Mouse (Mus musculus): ENCODE measurements at regions not wholly inside any gene's neighbourhood (a gene's known extent, or its start where the extent isn't known, plus 50 kb on each side); places are given as distances from the start of the nearest gene placed in this dataset.

DNA sequence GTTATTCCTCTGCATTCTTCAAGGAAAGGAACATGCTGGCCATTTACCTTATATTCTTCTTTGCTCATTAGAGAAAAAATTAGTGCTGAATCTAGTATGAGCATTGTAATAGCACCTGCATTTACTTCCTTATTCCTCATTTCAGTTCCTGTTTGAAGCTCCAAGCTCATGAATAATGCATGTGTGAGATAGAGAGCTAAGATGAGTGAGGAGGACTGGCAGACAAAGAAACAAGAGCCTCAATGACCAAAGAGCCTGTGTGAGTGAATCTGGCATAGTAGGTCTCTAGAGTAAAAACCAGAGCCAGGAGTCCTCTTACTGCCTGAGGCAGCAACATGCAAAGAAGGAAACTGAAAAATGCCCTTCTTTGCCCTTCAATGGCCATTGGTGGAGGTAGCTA, 365.4 kb upstream of the Adgrl4 start:
- Histone ChIP-seq H3K27me3 (ENCODE audit: control insufficient read depth, insufficient read depth, low read length) (no peaks in the 10 kb centered on the region), H3K9me3 (ENCODE audit: control insufficient read depth, low read length) (no peaks in the 10 kb centered on the region), H3K27ac (ENCODE audit: low read depth, low read length) (no peak overlapping the region), H3K4me2 (ENCODE audit: low read depth) (no peak overlapping the region), H3K36me3 (ENCODE audit: control insufficient read depth, insufficient read depth, low read length) (no peaks in the 10 kb centered on the region), H3K4me1 (ENCODE audit: control insufficient read depth, insufficient read depth, low read length) (no peaks in the 10 kb centered on the region), H3K9ac (ENCODE audit: low read length) (no peak overlapping the region), H3K4me3 (ENCODE audit: low read depth, low read length) (no peak overlapping the region)
- no peak for DNase-seq (ENCODE audit: low spot score)
- ATAC-seq (ENCODE audit: insufficient read depth, low FRiP score, low TSS enrichment) = no peak

DNA sequence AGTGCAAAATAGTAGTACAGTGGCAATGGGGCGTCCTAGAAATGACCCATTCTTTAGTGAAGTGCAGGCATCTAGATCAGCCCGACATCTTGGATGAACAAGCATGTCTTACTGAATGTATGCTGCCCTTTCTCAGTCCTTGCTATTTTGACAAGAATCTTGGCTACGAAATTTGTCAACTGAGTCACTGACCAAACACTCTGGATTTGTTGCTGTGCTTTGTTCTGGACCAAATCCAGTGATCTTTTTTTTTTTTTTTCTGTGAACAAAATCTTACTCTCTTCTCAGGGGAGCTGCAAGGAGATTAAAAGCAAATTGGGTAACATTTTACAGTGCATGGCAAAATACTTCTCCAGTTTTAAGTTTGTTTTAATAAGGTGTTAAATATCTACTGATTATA, 320.9 kb upstream of the Adgrl4 start:
- H3K4me2 ChIP-seq (ENCODE audit: low read depth) = no peak overlapping the region
- no peaks in the 10 kb centered on the region for H3K27me3 ChIP-seq (ENCODE audit: control insufficient read depth, insufficient read depth, low read length)
- no peak overlapping the region for H3K27ac ChIP-seq (ENCODE audit: low read depth, low read length)
- ATAC-seq (ENCODE audit: insufficient read depth, low FRiP score, low TSS enrichment) (no peak), DNase-seq (ENCODE audit: low spot score) (no peak)
- WGBS = 84% methylated on average over 3 of the region's 3 CpGs
- H3K4me3 ChIP-seq (ENCODE audit: low read depth, low read length) = no peak overlapping the region
- H3K9me3 ChIP-seq (ENCODE audit: control insufficient read depth, low read length) = no peaks in the 10 kb centered on the region
- H3K4me1 ChIP-seq (ENCODE audit: control insufficient read depth, insufficient read depth, low read length) = no peaks in the 10 kb centered on the region
- no peaks in the 10 kb centered on the region for H3K36me3 ChIP-seq (ENCODE audit: control insufficient read depth, insufficient read depth, low read length)
- no peak overlapping the region for H3K9ac ChIP-seq (ENCODE audit: low read length)

DNA sequence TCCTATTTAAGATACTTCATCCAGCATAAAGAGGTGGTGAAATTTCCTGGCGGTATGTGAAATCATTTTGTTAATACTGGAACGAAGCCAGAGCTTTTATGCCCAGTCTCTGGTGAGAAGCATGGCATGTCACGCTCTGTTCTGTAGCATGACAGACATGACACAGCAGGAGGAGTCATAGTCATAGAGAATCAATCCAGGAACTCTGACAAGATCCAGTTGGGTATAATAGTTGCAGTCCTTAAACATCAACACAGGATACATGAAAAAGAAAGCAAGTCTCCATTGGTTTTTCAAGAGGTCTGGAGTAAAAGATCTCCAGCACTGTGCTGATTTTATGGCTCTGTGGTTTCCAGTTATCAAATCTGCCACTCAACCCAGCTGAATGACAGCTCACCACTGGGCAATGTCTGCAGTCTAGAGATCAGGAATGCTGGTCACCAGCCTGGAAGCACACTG, 320.1 kb upstream of the Adgrl4 start:
- H3K9me3 ChIP-seq (ENCODE audit: control insufficient read depth, low read length) = no peaks in the 10 kb centered on the region
- no peak overlapping the region for H3K27ac ChIP-seq (ENCODE audit: low read depth, low read length)
- no peak for DNase-seq (ENCODE audit: low spot score)
- no peaks in the 10 kb centered on the region for H3K27me3 ChIP-seq (ENCODE audit: control insufficient read depth, insufficient read depth, low read length)
- no peak overlapping the region for H3K9ac ChIP-seq (ENCODE audit: low read length)
- 88% methylated on average over 3 of the region's 3 CpGs for WGBS
- no peaks in the 10 kb centered on the region for H3K4me1 ChIP-seq (ENCODE audit: control insufficient read depth, insufficient read depth, low read length)
- no peak overlapping the region for H3K4me2 ChIP-seq (ENCODE audit: low read depth)
- no peaks in the 10 kb centered on the region for H3K36me3 ChIP-seq (ENCODE audit: control insufficient read depth, insufficient read depth, low read length)
- no peak for ATAC-seq (ENCODE audit: insufficient read depth, low FRiP score, low TSS enrichment)
- no peak overlapping the region for H3K4me3 ChIP-seq (ENCODE audit: low read depth, low read length)

DNA sequence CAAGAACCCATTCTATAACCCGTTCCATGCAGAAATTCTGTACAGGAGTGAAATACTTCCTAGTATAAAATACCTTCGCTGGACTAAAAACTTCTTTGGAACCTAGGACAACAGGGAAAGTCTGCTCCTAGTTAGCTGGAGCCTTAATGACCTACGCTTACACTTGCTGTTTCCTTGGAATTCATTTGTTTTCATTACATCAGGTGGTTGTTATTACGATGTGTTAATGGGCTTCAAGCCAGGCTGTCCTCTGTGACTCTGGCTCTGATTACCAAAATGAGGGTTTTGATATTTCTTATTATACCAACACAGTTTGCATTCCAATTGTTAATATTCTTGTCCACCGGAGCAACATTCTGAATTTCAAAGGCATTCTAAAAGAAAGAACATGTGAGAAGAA, 313.6 kb upstream of the Adgrl4 start:
- no peak overlapping the region for H3K4me2 ChIP-seq (ENCODE audit: low read depth)
- no peaks in the 10 kb centered on the region for H3K27me3 ChIP-seq (ENCODE audit: control insufficient read depth, insufficient read depth, low read length)
- ATAC-seq (ENCODE audit: insufficient read depth, low FRiP score, low TSS enrichment) = no peak
- no peaks in the 10 kb centered on the region for H3K4me1 ChIP-seq (ENCODE audit: control insufficient read depth, insufficient read depth, low read length)
- H3K9ac ChIP-seq (ENCODE audit: low read length) = no peak overlapping the region
- H3K4me3 ChIP-seq (ENCODE audit: low read depth, low read length) = no peak overlapping the region
- no peak overlapping the region for H3K27ac ChIP-seq (ENCODE audit: low read depth, low read length)
- no peaks in the 10 kb centered on the region for H3K9me3 ChIP-seq (ENCODE audit: control insufficient read depth, low read length)
- no peaks in the 10 kb centered on the region for H3K36me3 ChIP-seq (ENCODE audit: control insufficient read depth, insufficient read depth, low read length)
- 75% methylated on average over 5 of the region's 5 CpGs for WGBS
- DNase-seq (ENCODE audit: low spot score) = no peak

- no peaks in the 10 kb centered on the region for H3K27me3 ChIP-seq (ENCODE audit: control insufficient read depth, insufficient read depth, low read length)
- no peak overlapping the region for H3K9ac ChIP-seq (ENCODE audit: low read length)
- WGBS = 89% methylated on average over 2 of the region's 2 CpGs
- DNase-seq (ENCODE audit: low spot score) (no peak), ATAC-seq (ENCODE audit: insufficient read depth, low FRiP score, low TSS enrichment) (no peak)
- H3K4me2 ChIP-seq (ENCODE audit: low read depth) = no peak overlapping the region
- H3K27ac ChIP-seq (ENCODE audit: low read depth, low read length) = no peak overlapping the region
- no peaks in the 10 kb centered on the region for H3K9me3 ChIP-seq (ENCODE audit: control insufficient read depth, low read length)
- H3K4me3 ChIP-seq (ENCODE audit: low read depth, low read length) = no peak overlapping the region
- H3K4me1 ChIP-seq (ENCODE audit: control insufficient read depth, insufficient read depth, low read length) = no peaks in the 10 kb centered on the region
- no peaks in the 10 kb centered on the region for H3K36me3 ChIP-seq (ENCODE audit: control insufficient read depth, insufficient read depth, low read length)
Measured at GRCm38 (mm10) chr3:151146889-151147288, 290.8 kb upstream of the Adgrl4 start.

DNA sequence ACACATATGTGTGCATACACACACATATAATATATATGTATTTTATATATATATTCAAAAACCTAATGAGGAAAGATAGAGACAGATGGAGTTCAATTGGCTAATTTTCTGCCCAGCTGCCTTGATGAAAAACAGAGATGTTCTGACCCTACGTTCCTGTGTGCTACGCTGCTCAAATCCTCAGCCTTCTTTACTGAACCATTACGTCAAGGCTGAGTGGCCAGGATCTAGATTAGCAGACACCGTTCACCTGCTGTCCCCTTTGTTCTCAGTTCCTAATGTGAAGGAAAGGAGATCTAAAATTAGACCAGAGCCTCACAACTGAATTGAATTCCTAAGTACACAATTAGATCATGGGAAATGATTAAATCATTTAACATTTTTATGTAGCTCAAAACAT, 284.3 kb upstream of the Adgrl4 start:
- no peak overlapping the region for H3K4me2 ChIP-seq (ENCODE audit: low read depth)
- 61% methylated on average over 4 of the region's 4 CpGs for WGBS
- no peaks in the 10 kb centered on the region for H3K27me3 ChIP-seq (ENCODE audit: control insufficient read depth, insufficient read depth, low read length)
- H3K9ac ChIP-seq (ENCODE audit: low read length) = no peak overlapping the region
- no peak overlapping the region for H3K4me3 ChIP-seq (ENCODE audit: low read depth, low read length)
- DNase-seq (ENCODE audit: low spot score) = no peak
- no peak overlapping the region for H3K27ac ChIP-seq (ENCODE audit: low read depth, low read length)
- no peaks in the 10 kb centered on the region for H3K36me3 ChIP-seq (ENCODE audit: control insufficient read depth, insufficient read depth, low read length)
- H3K4me1 ChIP-seq (ENCODE audit: control insufficient read depth, insufficient read depth, low read length) = no peaks in the 10 kb centered on the region
- ATAC-seq (ENCODE audit: insufficient read depth, low FRiP score, low TSS enrichment) = peak; percentile 54; the same call in 1 of the 2 replicates
- H3K9me3 ChIP-seq (ENCODE audit: control insufficient read depth, low read length) = no peaks in the 10 kb centered on the region

DNA sequence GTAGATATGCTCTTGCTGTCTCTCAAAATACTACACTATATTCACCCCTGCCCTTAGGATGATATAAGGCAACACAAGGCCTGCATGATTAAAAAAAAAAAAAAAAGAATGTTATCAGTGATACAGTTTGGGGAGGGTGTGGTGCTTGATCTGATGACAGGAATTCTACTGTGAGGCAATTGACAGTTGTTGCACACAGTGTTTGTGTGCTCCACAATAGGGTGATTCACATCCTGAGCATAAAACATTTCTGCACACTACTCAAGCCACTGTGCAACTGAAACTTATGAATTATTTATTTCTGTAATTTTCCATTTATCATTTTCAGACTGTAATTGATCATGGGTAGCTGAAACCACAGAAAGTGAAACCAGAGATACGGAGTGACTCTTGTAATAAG, 277.2 kb upstream of the Adgrl4 start:
- Histone ChIP-seq H3K27ac (ENCODE audit: low read depth, low read length) (no peak overlapping the region), H3K9me3 (ENCODE audit: control insufficient read depth, low read length) (no peaks in the 10 kb centered on the region), H3K4me1 (ENCODE audit: control insufficient read depth, insufficient read depth, low read length) (no peaks in the 10 kb centered on the region), H3K9ac (ENCODE audit: low read length) (no peak overlapping the region), H3K36me3 (ENCODE audit: control insufficient read depth, insufficient read depth, low read length) (no peaks in the 10 kb centered on the region), H3K4me3 (ENCODE audit: low read depth, low read length) (no peak overlapping the region), H3K4me2 (ENCODE audit: low read depth) (no peak overlapping the region), H3K27me3 (ENCODE audit: control insufficient read depth, insufficient read depth, low read length) (no peaks in the 10 kb centered on the region)
- ATAC-seq (ENCODE audit: insufficient read depth, low FRiP score, low TSS enrichment) (no peak), DNase-seq (ENCODE audit: low spot score) (no peak)
- 87% methylated on average over 1 of the region's 1 CpGs for WGBS

DNA sequence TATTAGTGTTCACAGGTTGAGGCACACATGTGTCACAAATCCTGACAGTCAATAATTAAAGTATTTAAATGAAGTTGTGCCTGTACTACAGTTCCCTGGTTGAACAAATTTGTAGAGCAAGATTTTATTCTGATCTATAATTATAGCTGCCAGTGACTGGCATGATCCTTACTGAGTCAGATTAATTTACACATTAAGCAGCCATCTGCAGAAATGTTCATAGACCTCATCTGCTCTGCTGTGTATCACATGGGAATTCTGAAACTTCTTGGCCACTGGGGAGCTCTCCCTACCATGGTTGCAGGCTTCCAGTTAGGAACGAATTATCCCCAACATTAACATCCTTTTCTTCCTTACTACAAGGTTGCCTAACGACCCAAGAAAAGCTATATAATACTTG, 255.6 kb upstream of the Adgrl4 start:
- no peaks in the 10 kb centered on the region for H3K36me3 ChIP-seq (ENCODE audit: control insufficient read depth, insufficient read depth, low read length)
- no peak for ATAC-seq (ENCODE audit: insufficient read depth, low FRiP score, low TSS enrichment)
- H3K4me1 ChIP-seq (ENCODE audit: control insufficient read depth, insufficient read depth, low read length) = no peaks in the 10 kb centered on the region
- no peak for DNase-seq (ENCODE audit: low spot score)
- H3K4me2 ChIP-seq (ENCODE audit: low read depth) = no peak overlapping the region
- 58% methylated on average over 2 of the region's 2 CpGs for WGBS
- H3K9ac ChIP-seq (ENCODE audit: low read length) = no peak overlapping the region
- H3K27ac ChIP-seq (ENCODE audit: low read depth, low read length) = no peak overlapping the region
- no peak overlapping the region for H3K4me3 ChIP-seq (ENCODE audit: low read depth, low read length)
- no peaks in the 10 kb centered on the region for H3K27me3 ChIP-seq (ENCODE audit: control insufficient read depth, insufficient read depth, low read length)
- no peaks in the 10 kb centered on the region for H3K9me3 ChIP-seq (ENCODE audit: control insufficient read depth, low read length)

DNA sequence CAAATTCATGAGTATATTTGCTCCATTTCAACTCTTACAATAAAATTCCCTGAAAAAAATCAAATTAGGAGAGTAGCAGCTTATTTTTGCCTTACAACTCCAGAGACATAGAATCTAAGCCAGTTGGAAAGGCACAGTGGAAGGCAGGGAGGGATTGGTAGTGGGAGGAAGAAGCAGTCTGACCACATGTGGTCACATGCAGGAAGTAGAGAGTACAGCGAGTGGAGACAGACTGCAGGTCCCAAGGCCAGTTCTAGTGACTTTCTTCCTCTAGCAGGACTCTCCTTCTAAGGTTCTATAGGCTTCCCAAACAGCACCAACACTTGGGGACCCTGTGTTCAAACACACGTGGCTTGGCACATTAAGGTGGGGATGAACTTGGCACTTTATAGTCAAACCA, 245.6 kb upstream of the Adgrl4 start:
- Histone ChIP-seq H3K27ac (ENCODE audit: low read depth, low read length) (no peak overlapping the region), H3K27me3 (ENCODE audit: control insufficient read depth, insufficient read depth, low read length) (no peaks in the 10 kb centered on the region), H3K9ac (ENCODE audit: low read length) (no peak overlapping the region), H3K4me1 (ENCODE audit: control insufficient read depth, insufficient read depth, low read length) (no peaks in the 10 kb centered on the region), H3K4me2 (ENCODE audit: low read depth) (no peak overlapping the region), H3K36me3 (ENCODE audit: control insufficient read depth, insufficient read depth, low read length) (no peaks in the 10 kb centered on the region), H3K9me3 (ENCODE audit: control insufficient read depth, low read length) (no peaks in the 10 kb centered on the region), H3K4me3 (ENCODE audit: low read depth, low read length) (no peak overlapping the region)
- ATAC-seq (ENCODE audit: insufficient read depth, low FRiP score, low TSS enrichment) (no peak), DNase-seq (ENCODE audit: low spot score) (no peak)
- WGBS = 75% methylated on average over 2 of the region's 2 CpGs
